Mouse (Mus musculus) neural tube, embryonic 12.5 days (tissue): ENCODE results near the gene Ear6. TPM values are rescaled to one million over a fixed set of nuclear protein-coding genes. Genes with fewer than 3 reads are reported as not detected.

Experiments
- ATAC-seq: fragments of 200-750 bp; cut with Nextera tagmentation; 2 replicates; pipeline ENCODE4 v1.8.0; 2017; ENCODE audit warnings: low read depth, mild to moderate bottlenecking, moderate TSS enrichment, moderate library complexity; ENCODE audit not compliant: low FRiP score
- H3K27ac ChIP-seq: fragments of 300-500 bp; sonication (generic); 2 replicates; pipeline ENCODE4 v1.5.1; 2016
- H3K27me3 ChIP-seq: fragments of 300-500 bp; sonication (generic); replicated peaks from 2 replicates; pipeline ENCODE4 v1.6.1; 2016; ENCODE audit warnings: mild to moderate bottlenecking
- H3K36me3 ChIP-seq: fragments of 300-500 bp; sonication (generic); 2 replicates; pipeline ENCODE4 v1.6.1; 2016; ENCODE audit warnings: mild to moderate bottlenecking
- H3K4me1 ChIP-seq: fragments of 300-500 bp; sonication (generic); 2 replicates; pipeline ENCODE4 v1.6.1; 2016
- H3K4me2 ChIP-seq: fragments of 300-500 bp; sonication (generic); replicated peaks from 2 replicates; pipeline ENCODE4 v1.6.1; 2016; ENCODE audit warnings: mild to moderate bottlenecking
- H3K4me3 ChIP-seq: fragments of 300-500 bp; sonication (generic); 2 replicates; pipeline ENCODE4 v1.5.1; 2016
- H3K9ac ChIP-seq: fragments of 300-500 bp; sonication (generic); 2 replicates; pipeline ENCODE4 v1.6.1; 2016; ENCODE audit warnings: mild to moderate bottlenecking
- H3K9me3 ChIP-seq: fragments of 300-500 bp; sonication (generic); 2 replicates; pipeline ENCODE4 v1.6.1; 2016; ENCODE audit warnings: mild to moderate bottlenecking
- WGBS: fragments of 180-500 bp; shearing (Covaris S2); methylation state at CpG from one replicate; pipeline ENCODE4 v1.1.7; 2016; 5-methylcytosine and 5-hydroxymethylcytosine counted together
- polyA plus RNA-seq: library from polyadenylated mRNA; unstranded; fragments of >200 nt; fragmentation: Nextera tagmentation; extraction: Ambion mirVana; gene quantifications from 2 replicates; pipeline ENCODE4 v1.2.1, GENCODE M21; 2016

Ear6 gene
- polyA plus RNA-seq, 1 experiment from 2014 or later = not detected

DNA sequence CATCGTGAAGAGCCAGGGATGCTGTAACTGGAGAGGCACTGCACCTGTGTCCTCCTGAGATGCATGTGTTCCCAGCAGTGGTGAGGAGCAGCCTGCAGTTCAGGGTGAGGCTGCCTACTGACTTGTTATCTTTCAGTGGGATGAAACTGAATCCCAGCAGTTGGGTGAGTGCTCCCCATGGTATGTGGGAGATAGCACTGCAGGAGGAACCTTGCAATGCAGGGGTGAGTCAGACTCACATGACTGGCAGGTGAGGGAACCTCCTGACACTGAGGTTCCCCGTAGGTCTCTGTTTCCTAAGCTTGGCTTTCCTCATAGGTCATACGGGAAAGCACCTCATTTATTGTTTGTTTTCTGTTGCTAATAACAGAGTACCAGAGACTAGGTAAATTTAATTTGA, 24.0 kb downstream of the Ear6 start:
- ATAC-seq = no peak
- H3K36me3 ChIP-seq = no peaks in the 10 kb centered on the region
- H3K4me2 ChIP-seq = no peak overlapping the region
- WGBS = 90% methylated on average over 3 of the region's 3 CpGs
- no peak overlapping the region for H3K9ac ChIP-seq
- no peak overlapping the region for H3K27ac ChIP-seq
- no peaks in the 10 kb centered on the region for H3K27me3 ChIP-seq
- no peak overlapping the region for H3K4me3 ChIP-seq
- H3K9me3 ChIP-seq = no peaks in the 10 kb centered on the region
- H3K4me1 ChIP-seq = no peaks in the 10 kb centered on the region

DNA sequence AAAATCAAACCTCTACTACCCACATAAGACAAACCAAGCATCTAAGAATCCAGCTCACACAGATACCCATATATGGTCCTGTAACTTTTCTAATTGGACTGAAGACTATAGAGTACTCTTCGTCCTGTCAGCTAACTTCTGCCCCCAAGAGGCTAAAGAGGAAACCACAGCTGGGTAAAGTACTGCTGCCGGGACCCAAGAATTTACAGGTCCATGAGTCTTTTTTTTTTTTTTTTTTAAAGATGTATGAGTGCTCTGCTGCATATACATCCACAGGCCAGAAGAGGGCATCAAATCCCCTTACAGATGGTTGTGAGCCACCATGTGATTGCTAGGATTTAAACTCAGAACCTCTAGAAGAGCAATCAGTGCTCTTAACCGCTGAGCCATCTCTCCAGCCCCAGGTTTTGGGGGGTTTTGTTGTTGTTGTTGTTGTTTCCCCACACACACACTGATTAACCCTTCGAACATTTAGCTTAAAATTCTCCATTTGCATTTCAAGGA, 30.1 kb downstream of the Ear6 start:
- H3K9ac ChIP-seq = no peak overlapping the region
- 1% methylated on average over 4 of the region's 4 CpGs for WGBS

DNA sequence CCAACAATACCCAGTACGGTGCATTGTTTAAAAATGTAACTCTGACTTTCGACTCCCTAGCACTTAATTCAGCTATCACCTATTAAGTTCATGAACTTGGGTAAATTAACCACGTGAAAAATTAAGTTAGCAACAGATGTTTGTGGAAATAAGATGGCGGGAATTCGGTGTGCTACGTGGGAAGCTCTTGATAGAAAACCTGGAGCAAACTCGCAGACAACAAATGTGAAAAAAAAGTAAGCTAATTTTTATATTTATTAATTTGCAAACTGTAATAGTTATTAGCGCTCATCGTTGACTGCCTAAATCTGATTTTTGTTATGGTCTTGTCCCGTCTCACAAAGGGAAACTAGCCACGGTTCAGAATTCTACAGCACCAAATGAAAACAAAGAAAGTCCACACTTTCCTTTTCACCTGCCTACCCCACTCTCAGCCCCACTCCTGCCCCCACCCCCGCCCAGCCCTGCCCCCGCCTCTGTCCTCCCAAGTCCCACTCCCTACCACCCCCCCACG, 30.6 kb downstream of the Ear6 start:
- WGBS = 1% methylated on average over 13 of the region's 14 CpGs
- Histone ChIP-seq H3K27me3 (no peaks in the 10 kb centered on the region), H3K9me3 (no peaks in the 10 kb centered on the region), H3K4me2 (peak overlapping the region; percentile 72), H3K4me3 (peak overlapping the region; percentile 61), H3K27ac (peak overlapping the region; percentile 33; the same call in 1 of the 2 replicates), H3K9ac (0 out of 2 replicates have a peak overlapping the region, but pooled peaks have one; percentile 23), H3K36me3 (peaks cover 26% of the 10 kb centered on the region), H3K4me1 (peaks cover 11% of the 10 kb centered on the region)
- ATAC-seq = peak; percentile 61

More for the DNA sequence above, 30.1 kb downstream of the Ear6 start:
- Histone ChIP-seq H3K27me3 (no peaks in the 10 kb centered on the region), H3K36me3 (peaks cover 21% of the 10 kb centered on the region), H3K4me2 (peak overlapping the region; percentile 72), H3K4me3 (peak overlapping the region; percentile 61), H3K4me1 (peaks cover 11% of the 10 kb centered on the region), H3K9me3 (no peaks in the 10 kb centered on the region), H3K27ac (no peak overlapping the region)
- ATAC-seq = peak; percentile 35

DNA sequence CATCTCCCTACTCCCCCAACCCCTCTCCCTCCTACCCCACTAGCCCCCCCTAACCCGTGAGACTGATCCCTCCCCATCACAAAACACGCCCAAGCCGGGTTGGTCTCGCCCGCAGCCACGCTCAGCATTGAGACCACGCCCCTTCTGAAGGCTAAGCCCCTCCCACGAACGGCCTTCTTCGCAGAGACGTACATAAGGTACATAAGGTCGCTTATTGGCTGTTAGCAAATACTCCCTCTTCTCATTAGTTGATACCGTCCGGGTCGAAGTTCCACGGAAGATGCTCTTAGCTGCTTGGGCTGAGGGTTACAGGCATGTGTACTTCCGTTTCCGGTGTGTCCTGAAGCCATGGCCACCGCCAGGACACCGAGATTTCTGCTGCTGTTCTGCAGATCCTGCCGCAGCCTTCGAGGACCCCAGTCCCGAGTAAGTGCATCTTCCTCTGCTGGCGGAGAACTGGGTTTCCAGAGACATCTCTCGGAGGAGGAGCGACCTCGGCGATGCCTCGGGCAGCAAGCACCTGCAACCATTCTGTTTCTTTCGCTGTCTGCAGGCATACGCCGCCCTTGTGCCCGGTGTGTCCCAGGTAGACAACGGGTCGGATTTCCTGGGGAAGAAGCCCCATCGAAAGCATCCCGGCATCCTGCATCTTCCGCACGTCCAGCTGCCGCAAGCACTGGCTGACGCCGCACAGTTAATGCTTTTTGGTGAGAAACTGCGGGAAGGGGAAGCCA, 31.3 kb downstream of the Ear6 start, which contains the start of gene Mettl17:
Gene Mettl17, plus strand, starts transcription at position 245 of the 734 bp plus-strand sequence.
- peak within 1 kb of the TSS; percentile 71 for H3K9ac ChIP-seq
- ATAC-seq = peak; percentile 99
- H3K4me2 ChIP-seq = peak within 1 kb of the TSS; percentile 72
- H3K27me3 ChIP-seq = no peaks in the 10 kb centered on the region
- H3K4me3 ChIP-seq = peak within 1 kb of the TSS; percentile 61
- peak within 1 kb of the TSS; percentile 33; the same call in 1 of the 2 replicates for H3K27ac ChIP-seq
- H3K36me3 ChIP-seq = peaks cover 32% of the 10 kb centered on the region
- H3K4me1 ChIP-seq = peaks cover 11% of the 10 kb centered on the region
- under 1% methylated on average over 43 of the region's 43 CpGs for WGBS
- no peaks in the 10 kb centered on the region for H3K9me3 ChIP-seq

GRCm38 (mm10) chr14:51886051-51886450, 32.6 kb downstream of the Ear6 start:
- no peak overlapping the region for H3K9ac ChIP-seq
- no peaks in the 10 kb centered on the region for H3K9me3 ChIP-seq
- H3K4me3 ChIP-seq = no peak overlapping the region
- H3K4me2 ChIP-seq = peak overlapping the region; percentile 72
- H3K27ac ChIP-seq = no peak overlapping the region
- H3K36me3 ChIP-seq = peaks cover 45% of the 10 kb centered on the region
- no peak for ATAC-seq
- peaks cover 11% of the 10 kb centered on the region for H3K4me1 ChIP-seq
- WGBS = 56% methylated on average over 6 of the region's 6 CpGs
- H3K27me3 ChIP-seq = no peaks in the 10 kb centered on the region

GRCm38 (mm10) chr14:51889833-51890232, 36.3 kb downstream of the Ear6 start:
- Histone ChIP-seq H3K4me2 (no peak overlapping the region), H3K4me1 (peaks cover 11% of the 10 kb centered on the region), H3K27ac (no peak overlapping the region), H3K36me3 (peaks cover 62% of the 10 kb centered on the region), H3K9ac (no peak overlapping the region), H3K4me3 (no peak overlapping the region), H3K27me3 (no peaks in the 10 kb centered on the region), H3K9me3 (no peaks in the 10 kb centered on the region)
- WGBS = 88% methylated on average over 6 of the region's 6 CpGs
- ATAC-seq = no peak

- ATAC-seq = no peak
- 94% methylated on average over 9 of the region's 9 CpGs for WGBS
Measured at GRCm38 (mm10) chr14:51892191-51892939, 38.9 kb downstream of the Ear6 start, which contains the start of gene Slc39a2. Gene Slc39a2, plus strand, starts transcription at chr14:51892889.

GRCm38 (mm10) chr14:51893094-51893794, 39.7 kb downstream of the Ear6 start:
- no peak overlapping the region for H3K4me2 ChIP-seq
- H3K9me3 ChIP-seq = no peaks in the 10 kb centered on the region
- peaks cover 48% of the 10 kb centered on the region for H3K36me3 ChIP-seq
- H3K4me1 ChIP-seq = no peaks in the 10 kb centered on the region
- H3K27ac ChIP-seq = no peak overlapping the region
- no peak overlapping the region for H3K4me3 ChIP-seq
- no peak for ATAC-seq
- no peak overlapping the region for H3K9ac ChIP-seq
- 33% methylated on average over 10 of the region's 10 CpGs for WGBS
- no peaks in the 10 kb centered on the region for H3K27me3 ChIP-seq

More at GRCm38 (mm10) chr14:51892191-51892939, 38.9 kb downstream of the Ear6 start, which contains the start of gene Slc39a2:
- Histone ChIP-seq H3K9me3 (no peaks in the 10 kb centered on the region), H3K27me3 (no peaks in the 10 kb centered on the region), H3K9ac (no peak within 1 kb of the TSS), H3K4me2 (no peak within 1 kb of the TSS), H3K36me3 (peaks cover 57% of the 10 kb centered on the region), H3K4me3 (no peak within 1 kb of the TSS), H3K4me1 (no peaks in the 10 kb centered on the region), H3K27ac (no peak within 1 kb of the TSS)

DNA sequence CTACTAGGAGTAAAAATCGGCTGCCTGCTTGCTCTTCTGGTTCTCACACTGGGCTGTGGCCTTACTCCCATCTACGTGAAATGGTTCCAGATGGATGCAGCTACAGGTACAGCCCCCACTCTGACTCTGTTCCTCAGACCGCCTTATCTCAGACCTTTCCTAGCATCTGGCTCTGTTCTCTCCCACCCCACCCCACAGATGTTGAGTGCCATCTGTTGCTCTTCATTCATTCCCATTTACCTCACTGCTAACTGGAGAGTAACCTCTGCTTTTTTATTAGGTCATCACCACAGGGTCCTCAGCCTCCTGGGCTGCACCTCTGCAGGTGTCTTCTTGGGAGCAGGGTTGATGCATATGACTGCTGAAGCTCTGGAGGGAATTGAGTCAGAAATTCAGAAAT, 40.3 kb downstream of the Ear6 start:
- no peaks in the 10 kb centered on the region for H3K27me3 ChIP-seq
- ATAC-seq = no peak
- no peak overlapping the region for H3K4me2 ChIP-seq
- no peak overlapping the region for H3K9ac ChIP-seq
- H3K9me3 ChIP-seq = no peaks in the 10 kb centered on the region
- no peak overlapping the region for H3K27ac ChIP-seq
- no peaks in the 10 kb centered on the region for H3K4me1 ChIP-seq
- 63% methylated on average over 3 of the region's 3 CpGs for WGBS
- H3K4me3 ChIP-seq = no peak overlapping the region
- H3K36me3 ChIP-seq = peaks cover 43% of the 10 kb centered on the region

- Histone ChIP-seq H3K4me2 (no peak overlapping the region), H3K4me1 (no peaks in the 10 kb centered on the region), H3K27me3 (no peaks in the 10 kb centered on the region), H3K9me3 (no peaks in the 10 kb centered on the region), H3K4me3 (no peak overlapping the region), H3K36me3 (peaks cover 30% of the 10 kb centered on the region), H3K9ac (no peak overlapping the region), H3K27ac (no peak overlapping the region)
- 83% methylated on average over 14 of the region's 14 CpGs for WGBS
- no peak for ATAC-seq
Measured at GRCm38 (mm10) chr14:51895071-51895470, 41.6 kb downstream of the Ear6 start.

DNA sequence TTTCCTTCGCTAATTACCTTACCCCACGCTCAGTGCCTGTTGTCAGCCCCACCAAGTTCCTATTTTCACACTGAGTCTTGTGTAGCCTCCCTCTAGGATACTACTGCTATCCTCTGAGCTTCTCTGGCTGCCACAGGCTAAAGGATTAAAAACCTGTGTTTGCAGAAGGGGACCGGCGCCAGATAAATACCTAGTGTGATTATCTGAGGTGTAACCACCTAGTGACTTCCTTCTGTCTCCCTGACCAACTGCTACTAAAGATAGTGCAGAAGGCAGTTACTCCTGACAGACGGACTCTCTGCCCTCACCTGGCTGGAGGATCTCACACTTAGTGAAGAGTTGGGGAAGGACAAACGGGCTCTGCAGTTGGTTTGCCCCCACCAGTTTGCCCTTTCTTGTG, 42.5 kb downstream of the Ear6 start:
- H3K27me3 ChIP-seq = no peaks in the 10 kb centered on the region
- no peak overlapping the region for H3K9ac ChIP-seq
- H3K27ac ChIP-seq = no peak overlapping the region
- no peaks in the 10 kb centered on the region for H3K9me3 ChIP-seq
- H3K4me1 ChIP-seq = no peaks in the 10 kb centered on the region
- WGBS = 86% methylated on average over 6 of the region's 6 CpGs
- ATAC-seq = no peak
- no peak overlapping the region for H3K4me3 ChIP-seq
- H3K36me3 ChIP-seq = peaks cover 21% of the 10 kb centered on the region
- no peak overlapping the region for H3K4me2 ChIP-seq
